Mouse (Mus musculus) CH12.LX (cell line): ENCODE results near the gene Necab2. TPM values are rescaled to one million over a fixed set of nuclear protein-coding genes. Genes with fewer than 3 reads are reported as not detected.

ENCODE experiments used
- DNase-seq: peaks from one replicate; pipeline ENCODE4 v3.0.0-alpha.2; 2013; ENCODE audit errors: extremely low read depth
- H3K27ac ChIP-seq: 2 replicates; pipeline ENCODE4 v1.5.1; 2012; ENCODE audit warnings: low read depth, mild to moderate bottlenecking, control low read depth, moderate library complexity; ENCODE audit not compliant: insufficient read depth
- H3K27me3 ChIP-seq: replicated peaks from 2 replicates; pipeline ENCODE3; 2012; ENCODE audit warnings: inconsistent platforms
- H3K36me3 ChIP-seq, 2 experiments: replicated peaks in 1 of 2; 2 replicates each; pipeline versions ENCODE3 to v1.6.1; 2012; ENCODE audit warnings: inconsistent platforms in 1 of 2, low read length in 1 of 2, mild to moderate bottlenecking in 1 of 2, mixed read lengths in 1 of 2, moderate library complexity in 1 of 2; ENCODE audit not compliant: control insufficient read depth in 1 of 2, insufficient read depth in 1 of 2
- H3K4me1 ChIP-seq, 2 experiments: 2 replicates each; pipeline ENCODE4 v1.6.1; 2012; ENCODE audit warnings: inconsistent platforms in 1 of 2, moderate library complexity in 1 of 2; ENCODE audit not compliant: insufficient read depth in 2 of 2, control insufficient read depth in 1 of 2
- H3K4me2 ChIP-seq: 2 replicates; pipeline ENCODE4 v1.6.1; 2012; ENCODE audit warnings: low read depth, mild to moderate bottlenecking, control low read depth; ENCODE audit not compliant: poor library complexity, insufficient read depth, severe bottlenecking
- H3K4me3 ChIP-seq, 3 experiments: fragments of 150-350 bp in 1 of 3; sonication (generic) in 1 of 3; replicated peaks in 1 of 3; 2 replicates each; pipeline versions ENCODE3 to v1.5.1; 2011 to 2012; ENCODE audit warnings: low read depth in 2 of 3, low read length in 2 of 3, mild to moderate bottlenecking in 2 of 3, moderate library complexity in 2 of 3, control low read depth in 1 of 3, improper control_type of control experiment in 1 of 3, inconsistent platforms in 1 of 3, mixed read lengths in 1 of 3; ENCODE audit not compliant: poor library complexity in 1 of 3
- H3K79me2 ChIP-seq: replicated peaks from 2 replicates; pipeline ENCODE4 v1.6.1; 2012; ENCODE audit warnings: mild to moderate bottlenecking, moderate library complexity; ENCODE audit not compliant: control insufficient read depth, poor library complexity, insufficient read depth, severe bottlenecking; ENCODE audit errors: extremely low read depth
- H3K9ac ChIP-seq: 2 replicates; pipeline ENCODE4 v1.6.1; 2012; ENCODE audit warnings: low read depth, mild to moderate bottlenecking, control low read depth, moderate library complexity; ENCODE audit not compliant: insufficient read depth
- H3K9me3 ChIP-seq: replicated peaks from 2 replicates; pipeline ENCODE3; 2012; ENCODE audit warnings: low read length, inconsistent platforms, mixed read lengths
- CTCF ChIP-seq, 2 experiments: IDR thresholded peaks in 1 of 2; conservative IDR thresholded peaks in 1 of 2; 2 replicates each; pipeline ENCODE4 v1.5.1; 2011 to 2012; ENCODE audit warnings: low read depth in 2 of 2, low read length in 2 of 2, improper control_type of control experiment in 1 of 2, inconsistent platforms in 1 of 2, mild to moderate bottlenecking in 1 of 2, moderate library complexity in 1 of 2
- ELF1 ChIP-seq: IDR thresholded peaks from 2 replicates; pipeline ENCODE4 v1.6.1; 2014; ENCODE audit warnings: low read depth, mild to moderate bottlenecking, inconsistent platforms, low read length, improper control_type of control experiment
- HCFC1 ChIP-seq: IDR thresholded peaks from 2 replicates; pipeline ENCODE4 v1.6.1; 2012; ENCODE audit warnings: low read depth, mild to moderate bottlenecking, inconsistent platforms, low read length, improper control_type of control experiment
- IRF4 ChIP-seq: IDR thresholded peaks from 2 replicates; pipeline ENCODE4 v1.6.1; 2014; ENCODE audit warnings: low read depth, mild to moderate bottlenecking, inconsistent platforms, low read length, improper control_type of control experiment
- JUN ChIP-seq: IDR thresholded peaks from 2 replicates; pipeline ENCODE4 v1.6.1; 2011; ENCODE audit warnings: low read depth, mild to moderate bottlenecking, low read length, improper control_type of control experiment, moderate library complexity; ENCODE audit not compliant: insufficient read depth
- MAX ChIP-seq: IDR thresholded peaks from 2 replicates; pipeline ENCODE4 v1.6.1; 2011; ENCODE audit warnings: low read length, improper control_type of control experiment
- MEF2A ChIP-seq: IDR thresholded peaks from 2 replicates; pipeline ENCODE4 v1.6.1; 2014; ENCODE audit warnings: low read depth, mild to moderate bottlenecking, inconsistent platforms, low read length, improper control_type of control experiment, borderline replicate concordance
- MXI1 ChIP-seq: IDR thresholded peaks from 2 replicates; pipeline ENCODE4 v1.6.1; 2011; ENCODE audit warnings: mild to moderate bottlenecking, low read depth, low read length, improper control_type of control experiment
- MYC ChIP-seq: IDR thresholded peaks from 2 replicates; pipeline ENCODE4 v1.6.1; 2011; ENCODE audit warnings: low read depth, mild to moderate bottlenecking, improper control_type of control experiment, low read length
- NELFE ChIP-seq: IDR thresholded peaks from 2 replicates; pipeline ENCODE4 v1.6.1; 2011; ENCODE audit warnings: low read depth, low read length, improper control_type of control experiment
- POLR2A ChIP-seq: IDR thresholded peaks from 2 replicates; pipeline ENCODE4 v1.6.1; 2011; ENCODE audit warnings: low read depth, mild to moderate bottlenecking, improper control_type of control experiment, low read length
- POLR2AphosphoS2 ChIP-seq: IDR thresholded peaks from 2 replicates; pipeline ENCODE4 v1.6.1; 2011; ENCODE audit warnings: low read depth, low read length, improper control_type of control experiment
- RCOR1 ChIP-seq: conservative IDR thresholded peaks from 2 replicates; pipeline ENCODE4 v1.6.1; 2012; ENCODE audit warnings: low read depth, mild to moderate bottlenecking, inconsistent platforms, low read length, improper control_type of control experiment
- SIN3A ChIP-seq: IDR thresholded peaks from 2 replicates; pipeline ENCODE4 v1.6.1; 2012; ENCODE audit warnings: low read length, improper control_type of control experiment, inconsistent platforms
- TBP ChIP-seq: conservative IDR thresholded peaks from 2 replicates; pipeline ENCODE4 v1.6.1; 2011; ENCODE audit warnings: low read depth, low read length, improper control_type of control experiment
- TCF12 ChIP-seq: IDR thresholded peaks from 2 replicates; pipeline ENCODE4 v1.6.1; 2014; ENCODE audit warnings: low read depth, mild to moderate bottlenecking, inconsistent platforms, low read length, improper control_type of control experiment
- UBTF ChIP-seq: IDR thresholded peaks from 2 replicates; pipeline ENCODE4 v1.6.1; 2012; ENCODE audit warnings: low read depth, mild to moderate bottlenecking, inconsistent platforms, low read length, improper control_type of control experiment, moderate library complexity
- USF2 ChIP-seq: conservative IDR thresholded peaks from 2 replicates; pipeline ENCODE4 v1.6.1; 2011; ENCODE audit warnings: low read depth, low read length, improper control_type of control experiment
- ZC3H11A ChIP-seq: IDR thresholded peaks from 2 replicates; pipeline ENCODE4 v1.6.1; 2012; ENCODE audit warnings: low read depth, mild to moderate bottlenecking, inconsistent platforms, low read length, improper control_type of control experiment
- ZKSCAN1 ChIP-seq: IDR thresholded peaks from 2 replicates; pipeline ENCODE4 v1.6.1; 2012; ENCODE audit warnings: low read depth, inconsistent platforms, low read length, improper control_type of control experiment, borderline replicate concordance
- dilution Hi-C: fragments of 300-500 bp; cut with MboI; formaldehyde crosslinking; loops from 2 replicates; pipeline ENCODE4 v1.14.3; 2020; ENCODE audit warnings: low sequenced_read_pairs; ENCODE audit not compliant: extremely low pct_unique_long_range_greater_than_20kb, extremely low pct_ligation_motif_present
- in situ Hi-C: fragments of 300-500 bp; cut with MboI; formaldehyde crosslinking; loops from 3 replicates; pipeline ENCODE4 v1.14.3; 2019; ENCODE audit warnings: low sequenced_read_pairs, low pct_ligation_motif_present, low pct_unique_long_range_greater_than_20kb, mixed read lengths
- polyA plus RNA-seq: library from polyadenylated mRNA; unstranded; fragments of >175 nt; gene quantifications from 2 replicates; pipeline ENCODE4 v1.2.1, GENCODE M21; 2012; ENCODE audit warnings: low read depth; ENCODE audit not compliant: insufficient read length
- total RNA-seq, 2 experiments: library from RNA; depleted of rRNA; stranded (reverse); fragments of 300-350 nt in 1 of 2; fragments of >200 nt in 1 of 2; gene quantifications; 2 replicates each; pipeline ENCODE4 v1.2.3; 2012 to 2014

Necab2 gene
- total and polyA plus RNA-seq, 3 experiments = not detected

DNA sequence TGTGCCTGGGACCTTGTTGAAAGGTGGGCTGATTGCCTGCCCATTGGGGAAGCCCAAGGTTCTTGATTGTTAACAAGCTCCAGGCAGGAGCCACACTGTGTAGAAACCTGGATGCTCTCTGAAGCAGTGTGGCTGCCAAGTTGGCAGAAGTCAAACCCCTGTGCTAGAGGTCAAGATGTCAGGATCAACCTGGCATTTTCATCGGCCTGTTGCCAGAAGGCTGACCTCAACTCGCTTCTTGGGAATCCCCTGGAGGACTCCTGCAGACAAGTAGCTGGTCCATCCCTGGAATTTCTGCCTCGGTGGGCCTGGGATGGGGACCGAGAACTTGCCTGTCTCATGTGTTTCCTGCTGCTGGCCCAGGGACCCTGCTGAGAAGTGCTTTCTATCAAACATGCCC lies 55.6 kb downstream of the Necab2 start:
- no peak overlapping the region for H3K9ac ChIP-seq
- H3K4me1 ChIP-seq = peaks cover 2 to 49% of the 10 kb centered on the region in 2 experiments; a peak in 3 of 4 replicates
- H3K4me2 ChIP-seq = no peak overlapping the region
- no peak overlapping the region for H3K27ac ChIP-seq
- H3K27me3 ChIP-seq = no peaks in the 10 kb centered on the region
- H3K9me3 ChIP-seq = no peaks in the 10 kb centered on the region
- no peak for DNase-seq
- dilution Hi-C loops (no loop called here), in situ Hi-C loops (loop anchor here (5.0 kb wide), 1 partner anchor 105 kb away; the partner anchor contains the start of gene Taf1c)
- no peak overlapping the region for H3K4me3 ChIP-seq
- TF ChIP-seq JUN (no peak), UBTF (no peak), RCOR1 (no peak), MXI1 (no peak), USF2 (no peak), NELFE (no peak), ELF1 (no peak), TBP (no peak), CTCF (conservative IDR thresholded peaks at IDR 0.05 in 1 of 2, IDR thresholded peaks at IDR 0.05 in 1 of 2; ENCODE audit: low read depth in 2 of 2, low read length in 2 of 2) (no peak), SIN3A (no peak), MYC (no peak), MEF2A (no peak), ZKSCAN1 (no peak), TCF12 (no peak), POLR2AphosphoS2 (no peak), MAX (no peak), POLR2A (no peak), ZC3H11A (no peak)
- H3K36me3 ChIP-seq = peaks cover 13 to 26% of the 10 kb centered on the region in 2 experiments
- H3K79me2 ChIP-seq = no peaks in the 10 kb centered on the region

DNA sequence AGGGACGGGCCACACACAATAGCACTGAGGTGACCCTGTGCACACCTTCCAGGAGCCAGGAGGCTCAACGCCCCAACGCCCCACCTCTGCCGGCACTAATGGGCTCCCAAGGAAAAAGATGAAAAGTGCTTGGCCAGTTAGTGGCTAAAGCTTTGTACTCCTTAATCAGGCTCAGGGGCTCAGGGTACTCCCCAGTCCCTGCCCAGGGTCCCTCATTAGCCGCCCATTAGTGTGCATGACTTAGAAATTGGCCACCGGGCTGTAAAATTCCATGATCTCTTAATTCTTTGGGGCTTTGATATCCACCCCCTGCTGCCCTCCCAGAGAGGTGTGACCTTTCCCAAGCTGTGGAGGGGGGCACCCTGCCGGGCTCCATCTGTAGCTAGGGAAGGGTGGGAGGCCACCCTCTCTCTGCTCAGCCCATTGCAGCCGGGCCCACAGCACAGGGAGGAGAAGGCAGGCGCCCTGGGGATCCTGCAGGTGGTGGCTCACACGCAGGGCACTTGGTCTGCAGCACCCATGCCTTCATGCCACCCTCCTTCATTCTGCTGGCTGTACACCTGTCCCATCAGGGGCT lies 56.8 kb downstream of the Necab2 start:
- dilution Hi-C loops (no loop called here), in situ Hi-C loops (loop anchor here (5.0 kb wide), 1 partner anchor 104 kb away; the partner anchor contains the start of gene Taf1c)
- Histone ChIP-seq H3K4me1 (peaks cover 2 to 49% of the 10 kb centered on the region in 2 experiments; a peak in 3 of 4 replicates), H3K9me3 (no peaks in the 10 kb centered on the region), H3K4me2 (no peak overlapping the region), H3K27ac (no peak overlapping the region), H3K9ac (no peak overlapping the region), H3K27me3 (no peaks in the 10 kb centered on the region)
- no peak for DNase-seq
- TF ChIP-seq NELFE (no peak), IRF4 (no peak), HCFC1 (no peak)
- TF ChIP-seq, all 38 proteins: peak for 0
- H3K79me2 ChIP-seq = no peaks in the 10 kb centered on the region
- no peak overlapping the region for H3K4me3 ChIP-seq
- H3K36me3 ChIP-seq = peaks cover 23 to 37% of the 10 kb centered on the region in 2 experiments
